Mouse (Mus musculus) gastrocnemius, adult 8-10 months (tissue): ENCODE results near the gene Acsl5. TPM values are rescaled to one million over a fixed set of nuclear protein-coding genes. Genes with fewer than 3 reads are reported as not detected.

Experiments used
- DNase-seq, 2 experiments: peaks; one replicate each; pipeline ENCODE4 v3.0.0; 2022; ENCODE audit warnings: low spot score in 2 of 2
- total RNA-seq, 4 experiments: library from RNA; stranded (reverse); gene quantifications; 2 replicates each; pipeline ENCODE4 v1.2.4; 2022

Acsl5 gene
- total RNA-seq, 4 experiments from 2014 or later: 2.0 to 2.6 (median 2.2) TPM

DNA sequence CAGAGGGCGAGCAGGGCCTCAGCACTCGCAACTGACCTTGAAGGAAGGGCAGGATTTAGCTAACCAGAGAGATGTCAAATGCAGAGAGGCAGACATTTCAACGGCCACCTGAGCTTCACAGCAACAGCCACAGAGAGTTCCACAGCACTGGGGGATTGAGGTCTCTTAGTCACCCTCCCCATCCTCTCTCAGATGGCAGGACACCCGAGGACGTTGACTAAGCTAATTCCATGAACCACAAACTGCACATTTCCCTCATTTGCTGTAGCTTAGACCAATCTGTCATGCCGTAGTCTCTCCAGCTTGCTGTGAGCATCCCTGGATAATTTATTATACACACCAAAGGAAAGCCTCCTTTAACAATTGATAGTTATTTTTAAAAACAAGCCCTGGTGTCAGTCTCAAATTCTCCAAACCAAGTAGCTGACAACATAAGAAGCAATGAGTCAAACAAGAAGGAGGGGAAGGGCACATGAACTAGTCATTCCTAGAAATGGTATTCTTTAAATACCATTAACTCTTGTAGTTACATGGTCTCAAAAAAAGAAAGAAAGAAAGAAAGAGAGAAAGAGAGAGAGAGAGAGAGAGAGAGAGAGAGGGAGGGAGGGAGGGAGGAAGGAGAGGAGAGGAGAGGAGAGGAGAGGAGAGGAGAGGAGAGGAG, 11.8 kb upstream of the Acsl5 start:
- DNase-seq: no peak

DNA sequence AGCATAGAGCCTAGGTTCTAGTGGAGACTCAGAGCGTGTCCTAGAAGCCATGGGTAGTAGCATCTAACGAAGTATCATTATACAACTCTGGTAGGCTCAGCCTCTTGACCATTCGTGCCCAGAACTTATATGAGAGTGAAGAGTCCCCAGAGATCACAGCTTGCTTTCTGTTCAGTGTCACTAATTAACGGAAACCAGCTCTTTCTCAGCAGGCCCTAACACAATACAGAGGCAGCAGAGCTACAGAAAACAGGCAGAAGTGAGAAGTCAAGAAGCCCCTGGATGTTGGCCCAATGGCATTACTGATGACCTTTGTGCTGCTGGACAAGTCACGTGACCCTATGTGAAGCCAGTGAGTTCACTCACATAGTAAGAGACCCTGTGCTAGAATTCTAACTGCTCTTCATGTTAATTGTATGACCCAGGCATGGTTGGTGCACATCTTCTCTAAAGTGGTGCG, 10.5 kb upstream of the Acsl5 start, which contains the start of gene Gucy2g:
Gucy2g (minus strand) TSS at position 51 of the 460 bp plus-strand sequence.
- no peak for DNase-seq

DNA sequence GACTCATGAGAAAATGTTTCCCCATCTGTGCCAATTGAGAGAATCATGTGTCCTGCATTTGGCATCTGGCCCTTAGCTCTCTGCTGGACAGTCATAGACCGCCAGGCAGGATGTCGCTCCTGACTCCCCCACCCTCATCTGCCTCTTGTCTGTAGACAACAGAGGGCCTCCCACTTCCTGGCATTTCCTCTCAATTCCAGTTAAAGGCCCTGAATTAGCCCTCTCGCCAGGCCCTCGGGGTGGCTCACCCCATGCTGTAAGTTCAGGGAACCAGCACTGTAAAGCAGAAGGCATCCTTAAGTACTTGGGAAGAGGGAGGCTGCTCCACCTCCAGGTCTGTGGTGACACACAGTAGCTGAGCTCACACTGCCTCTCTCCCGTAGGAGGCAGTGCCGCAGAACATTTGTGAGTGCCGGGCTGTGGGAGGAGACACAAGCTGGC, 6.9 kb upstream of the Acsl5 start:
- peak in 1 of 2 experiments; percentile 24 for DNase-seq

DNA sequence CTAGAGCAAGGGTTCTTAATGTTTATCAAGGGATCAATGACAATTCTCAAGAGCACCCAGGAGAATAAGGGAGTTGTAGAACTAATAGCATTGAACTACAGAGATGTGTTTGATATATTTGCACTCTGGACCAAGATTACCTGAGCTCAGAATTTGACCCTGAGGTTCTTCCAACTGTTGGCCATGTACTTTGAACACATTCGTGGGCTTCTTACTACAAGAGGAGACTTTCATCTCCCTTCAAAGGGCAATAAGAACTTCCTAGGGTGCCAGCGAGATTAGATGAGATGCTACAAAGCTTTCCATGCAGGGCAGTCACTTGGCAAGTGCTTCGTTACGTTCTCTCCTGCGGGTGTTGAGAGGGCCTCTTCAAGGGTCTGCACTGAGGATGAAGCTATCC, 4.2 kb upstream of the Acsl5 start:
- DNase-seq: no peak

DNA sequence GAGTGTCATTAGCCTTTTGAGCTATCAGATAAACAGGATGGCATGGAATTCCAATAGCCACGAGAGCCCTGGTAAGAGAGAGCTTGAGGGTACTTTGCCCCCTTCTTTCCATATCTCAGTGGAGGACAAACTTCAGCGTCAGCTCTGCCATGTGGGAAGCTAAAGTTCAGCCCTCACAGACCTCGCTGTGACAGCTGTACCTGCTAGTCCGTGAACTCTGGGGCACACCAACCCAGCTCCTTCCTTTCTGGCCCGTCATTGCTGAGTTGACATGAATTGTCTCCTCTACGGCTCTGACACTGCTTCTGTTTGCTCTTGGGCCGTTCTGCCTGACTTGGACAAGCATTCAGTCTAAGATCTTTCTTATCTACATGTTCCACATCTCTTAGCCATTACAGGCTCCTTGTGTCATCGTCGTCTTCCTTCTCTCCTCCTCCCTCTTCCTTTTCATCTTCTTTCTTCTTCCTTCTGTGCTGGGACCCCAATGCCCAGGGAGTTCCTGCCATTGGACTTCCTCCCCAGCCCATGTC, 3.7 kb upstream of the Acsl5 start:
- no peak for DNase-seq

DNA sequence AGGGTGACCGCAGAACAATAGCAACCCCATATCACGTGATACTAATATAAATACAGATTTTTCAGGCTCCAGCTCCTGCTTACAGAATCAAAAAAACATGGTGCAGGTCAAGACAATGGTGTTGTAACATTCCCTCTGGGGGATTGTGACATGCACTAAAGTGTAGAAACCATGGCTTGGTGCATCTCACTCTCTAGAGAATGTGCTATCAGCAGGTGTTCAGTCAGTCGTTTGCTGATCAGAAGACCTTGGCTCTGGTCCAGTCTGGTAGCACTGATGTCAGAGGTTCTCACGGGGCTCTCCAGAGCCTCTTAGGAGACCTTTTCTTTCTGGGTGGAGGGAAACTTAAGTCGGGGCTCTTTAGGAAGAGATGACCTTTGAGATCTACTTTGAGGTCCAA, 1.3 kb upstream of the Acsl5 start:
- no peak for DNase-seq

DNA sequence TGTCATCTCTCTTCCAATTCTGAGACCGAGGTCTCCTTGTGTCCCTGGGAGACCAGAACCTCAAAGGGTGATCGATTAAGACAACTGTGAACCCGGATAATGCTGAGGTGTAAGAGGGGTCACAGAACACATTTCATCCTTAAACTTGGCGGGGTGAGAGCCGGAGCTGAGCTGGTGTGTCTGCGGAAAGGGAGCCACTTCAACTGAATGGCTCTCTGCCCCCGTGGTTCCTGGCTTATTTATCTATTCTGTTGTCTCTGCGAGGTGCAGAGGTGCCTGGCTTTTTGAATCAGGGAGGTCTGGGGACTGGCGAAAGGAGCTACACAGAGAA, 1.5 kb downstream of the Acsl5 start:
- DNase-seq: no peak

DNA sequence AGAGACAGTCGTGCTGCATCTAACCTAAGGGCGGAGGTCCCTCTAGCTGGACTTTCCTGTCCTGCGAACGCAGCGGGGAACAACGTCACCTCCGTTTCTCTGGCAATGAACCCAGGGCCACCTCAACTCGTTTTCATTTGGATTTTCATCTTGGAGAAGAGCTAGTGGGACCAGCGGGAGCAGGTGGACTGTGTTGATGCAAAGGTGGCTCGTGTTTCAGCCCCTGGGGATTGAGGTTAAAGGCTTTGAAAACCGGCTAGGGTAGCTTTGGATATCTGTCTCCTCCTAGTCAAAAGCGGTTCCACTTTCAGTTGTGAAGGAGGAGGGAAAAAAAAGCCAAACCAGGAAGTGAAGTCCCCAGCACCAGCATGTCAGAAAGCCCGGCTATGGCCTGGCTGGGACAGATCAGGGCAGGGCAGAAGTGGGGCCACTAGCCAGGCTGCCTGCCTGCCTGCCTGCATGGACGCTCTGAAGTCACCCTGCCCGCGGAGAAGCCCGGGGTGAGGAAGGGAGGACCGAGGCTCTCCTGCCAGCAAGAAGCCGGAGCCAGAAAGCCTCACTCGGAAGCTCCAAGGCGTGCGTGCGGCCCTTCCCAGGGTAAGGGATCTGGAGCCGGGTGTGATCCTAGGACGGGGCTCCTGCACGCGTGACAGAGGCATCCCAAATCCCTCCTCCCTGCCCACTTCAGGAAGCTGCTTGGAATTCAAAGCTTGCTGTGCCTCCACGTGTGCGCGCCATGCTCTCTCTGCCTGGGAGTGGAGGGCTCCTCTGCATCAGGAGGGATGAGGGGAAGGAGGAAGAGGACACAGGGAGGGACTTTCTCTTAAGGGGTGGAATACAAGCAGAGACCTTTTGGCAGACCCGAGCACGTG, 2.1 kb downstream of the Acsl5 start:
- DNase-seq: peak; percentile 9 to 20

DNA sequence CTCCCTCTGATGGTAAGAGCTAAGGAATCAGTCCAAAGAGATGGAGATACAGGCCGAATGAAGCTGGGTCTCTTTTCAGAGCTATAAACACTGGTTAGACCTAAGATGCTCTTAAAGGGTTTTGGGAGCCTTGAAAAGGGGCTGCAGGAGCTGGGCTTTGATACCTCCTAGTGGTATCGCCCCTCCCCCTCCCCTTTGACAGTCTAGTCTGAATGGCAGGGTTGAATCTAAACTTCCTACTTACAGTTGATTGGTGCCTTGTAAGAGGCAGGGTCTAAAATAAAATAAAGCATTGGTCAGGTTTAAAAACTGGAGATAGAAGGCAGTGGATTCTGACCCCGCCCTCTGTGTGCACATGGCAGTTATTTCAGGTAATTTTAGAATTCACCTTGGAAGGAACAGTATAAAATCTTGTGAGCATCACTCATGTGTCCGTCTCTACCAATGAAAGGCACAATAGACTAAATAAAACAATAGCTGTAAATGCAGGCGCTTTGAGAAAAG, 2.8 kb downstream of the Acsl5 start:
- DNase-seq: no peak

DNA sequence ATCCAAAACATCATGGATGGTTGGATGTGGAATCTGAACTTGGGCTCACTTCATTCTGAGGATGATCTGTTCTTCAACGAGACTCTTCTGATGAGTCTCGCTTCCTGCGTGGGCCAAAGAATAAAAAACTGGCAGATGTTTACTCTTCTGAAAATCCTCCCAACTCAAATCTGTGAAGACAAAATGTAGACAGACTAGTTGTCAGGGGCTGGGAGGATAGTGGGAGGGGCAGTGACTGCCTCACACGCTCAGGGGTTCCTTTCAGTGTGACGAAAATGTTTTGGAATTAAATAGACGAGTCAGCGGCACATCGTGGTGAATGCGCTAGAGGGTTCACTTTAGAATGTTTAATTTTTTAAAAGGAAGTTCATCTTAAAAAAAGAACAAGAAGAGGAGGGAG, 4.4 kb downstream of the Acsl5 start:
- DNase-seq: no peak

DNA sequence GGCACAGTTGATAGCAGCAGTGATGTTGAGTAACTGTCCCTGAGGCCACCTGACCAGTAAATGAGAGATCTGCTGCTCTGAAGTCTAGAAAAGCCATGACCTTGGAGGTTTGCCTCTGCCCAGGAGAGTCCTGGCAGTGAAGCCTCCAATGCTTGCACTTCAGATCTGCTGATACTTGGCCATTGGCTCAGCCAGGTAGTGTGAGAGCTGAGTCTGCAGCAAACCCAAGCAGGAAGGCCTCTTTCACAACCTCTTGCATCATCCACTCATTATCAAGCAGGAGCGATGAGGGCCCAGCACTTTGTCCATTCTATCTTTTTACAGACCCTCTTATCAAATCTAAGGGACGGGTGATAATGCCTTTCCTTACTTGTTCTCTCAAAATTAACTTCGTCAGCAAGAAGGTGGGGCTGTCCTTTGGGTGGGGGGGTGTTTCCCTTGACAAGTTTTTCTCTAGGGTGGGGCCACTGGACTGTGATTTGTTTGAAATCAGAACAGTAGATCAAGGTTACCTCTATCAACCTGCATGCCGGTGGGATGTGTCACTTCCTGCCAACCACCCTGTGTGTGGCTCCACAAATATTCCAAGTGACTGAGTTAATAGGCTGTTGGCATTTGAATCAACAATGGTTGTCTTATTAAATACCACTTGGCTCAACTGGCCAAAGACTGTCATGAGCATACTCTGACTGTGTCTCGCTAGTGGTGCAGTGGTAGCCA, 6.1 kb downstream of the Acsl5 start:
- no peak for DNase-seq

DNA sequence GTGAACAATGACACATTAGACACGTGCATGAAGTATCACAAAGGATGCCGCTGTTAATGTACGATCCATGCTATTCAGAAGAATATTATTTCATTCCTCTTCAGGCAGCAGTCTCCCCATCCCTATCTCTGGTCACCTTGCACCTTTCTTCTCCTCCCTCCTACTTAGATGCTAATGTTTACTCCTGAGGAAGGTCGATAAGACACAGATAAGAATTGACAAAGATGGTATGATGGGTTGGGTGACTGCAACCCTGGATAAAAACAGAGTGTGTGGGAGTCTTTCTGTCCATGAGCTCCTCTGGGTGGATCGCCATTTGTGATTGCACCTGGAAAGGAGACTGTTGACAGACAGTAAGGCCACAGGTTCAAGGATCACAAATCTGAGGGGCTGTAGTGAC, 6.8 kb downstream of the Acsl5 start:
- DNase-seq: no peak

DNA sequence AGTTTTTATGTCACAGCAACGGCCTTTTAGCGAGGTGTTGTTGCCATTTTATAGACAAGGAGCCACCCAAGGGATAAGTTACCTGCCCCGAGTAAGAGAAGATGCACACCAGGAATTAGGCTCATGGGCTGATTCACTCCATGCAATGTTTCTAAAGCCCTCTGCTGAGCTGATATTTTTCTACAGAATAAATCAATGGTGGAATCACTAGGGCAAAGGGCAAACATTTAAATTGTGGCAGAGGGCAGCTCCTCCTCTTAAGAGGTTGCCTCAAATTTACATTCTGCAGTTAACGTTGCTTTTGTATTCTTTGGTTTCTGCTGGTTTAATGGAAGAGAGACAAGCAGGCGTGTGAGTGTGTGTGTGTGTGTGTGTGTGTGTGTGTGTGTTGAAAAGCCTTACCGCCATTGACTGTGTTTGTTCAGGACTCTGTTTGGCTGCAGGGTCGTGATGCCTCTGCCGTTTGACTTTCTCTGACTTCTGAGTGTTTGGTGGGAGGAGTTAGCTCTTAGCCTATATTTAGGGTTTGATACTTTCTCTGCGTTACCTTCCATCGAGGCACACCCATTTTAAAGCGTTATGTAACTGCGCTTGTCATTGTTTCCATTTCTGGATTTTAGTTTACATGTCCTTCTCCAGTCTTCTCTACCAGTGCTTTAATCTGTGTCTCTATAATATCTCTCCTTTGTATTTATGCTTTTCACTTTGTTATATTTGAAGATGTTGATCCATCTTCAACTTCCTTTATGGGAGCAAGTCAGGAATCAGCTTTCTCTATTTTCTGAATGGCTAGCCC, 8.8 kb downstream of the Acsl5 start:
- DNase-seq: no peak

DNA sequence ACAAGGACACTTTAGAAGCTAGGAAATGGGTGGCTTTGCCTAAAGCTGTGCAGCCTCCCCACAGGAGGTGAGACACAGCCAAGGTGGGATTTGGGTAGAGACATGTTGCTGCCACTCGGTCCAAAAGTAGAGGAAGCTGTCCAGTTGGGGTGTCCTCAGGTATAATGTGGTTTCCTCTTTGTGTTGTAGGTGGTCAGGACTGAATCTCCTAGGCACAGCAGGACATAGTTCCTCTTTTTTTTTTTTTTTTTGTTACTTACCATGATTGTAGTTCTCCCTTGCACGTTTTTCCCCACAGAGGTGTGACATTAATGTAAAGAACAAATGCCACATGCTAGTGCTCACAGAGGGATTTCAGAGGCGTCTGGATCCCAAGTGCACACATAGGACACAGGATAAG, 13.5 kb downstream of the Acsl5 start:
- DNase-seq: no peak

DNA sequence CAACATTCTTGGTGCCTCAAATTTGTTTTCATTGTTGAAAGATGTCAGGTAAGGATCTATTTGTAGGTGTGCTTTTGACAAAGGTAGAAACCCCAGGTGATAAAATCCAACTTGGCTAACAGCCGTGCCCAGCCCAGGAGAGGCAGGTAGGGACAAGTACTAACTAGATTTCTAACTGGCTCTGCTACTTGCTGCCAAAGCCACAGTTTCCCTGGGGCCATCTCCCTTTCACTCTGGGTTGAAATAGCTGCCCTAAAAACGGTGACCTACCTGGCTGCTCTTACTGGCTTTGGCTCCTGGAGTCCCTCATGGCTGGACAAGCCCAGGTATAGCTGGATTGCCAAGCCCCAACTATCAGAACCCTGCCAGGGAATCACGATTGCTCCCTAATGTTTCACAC, 15.0 kb downstream of the Acsl5 start:
- no peak for DNase-seq

DNA sequence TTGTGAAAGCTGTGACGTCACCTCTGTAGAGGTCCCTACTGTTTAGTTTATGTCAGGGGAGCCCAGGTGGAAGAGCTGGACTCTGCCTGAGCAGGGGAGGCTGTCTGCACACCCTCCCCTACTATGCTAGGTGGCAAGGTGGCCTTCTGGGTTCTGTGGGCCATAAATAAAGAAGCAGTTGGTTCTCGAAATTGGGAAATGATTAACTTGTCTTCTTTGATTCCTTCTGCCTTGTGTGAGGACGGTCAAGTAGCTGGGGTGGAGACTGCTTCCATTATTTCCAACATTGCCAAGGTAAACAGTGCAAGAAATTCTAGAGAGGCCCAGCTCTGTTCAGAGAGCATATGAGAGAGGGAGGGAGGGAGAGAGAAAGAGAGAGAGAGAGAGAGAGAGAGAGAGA, 16.4 kb downstream of the Acsl5 start:
- DNase-seq: no peak

DNA sequence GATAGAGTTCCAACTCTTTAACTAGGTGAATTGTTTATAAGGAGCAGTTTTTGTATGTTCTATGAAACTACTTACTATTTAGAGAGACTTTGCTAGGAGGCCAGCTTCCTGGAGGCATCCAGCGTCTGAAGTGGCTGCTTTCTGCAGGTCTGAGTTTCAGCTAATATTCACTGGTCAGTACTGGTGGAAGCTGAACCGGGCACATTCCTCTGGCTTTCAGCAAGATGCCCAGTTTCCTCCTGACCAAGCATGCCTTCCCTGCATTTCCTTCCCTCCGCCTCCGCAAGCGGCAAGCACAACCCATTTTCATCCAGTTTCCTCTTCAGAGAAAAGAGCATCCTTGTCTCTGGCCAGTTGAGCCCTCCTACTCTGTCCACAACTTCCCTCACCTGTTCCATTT, 17.3 kb downstream of the Acsl5 start:
- DNase-seq: no peak

DNA sequence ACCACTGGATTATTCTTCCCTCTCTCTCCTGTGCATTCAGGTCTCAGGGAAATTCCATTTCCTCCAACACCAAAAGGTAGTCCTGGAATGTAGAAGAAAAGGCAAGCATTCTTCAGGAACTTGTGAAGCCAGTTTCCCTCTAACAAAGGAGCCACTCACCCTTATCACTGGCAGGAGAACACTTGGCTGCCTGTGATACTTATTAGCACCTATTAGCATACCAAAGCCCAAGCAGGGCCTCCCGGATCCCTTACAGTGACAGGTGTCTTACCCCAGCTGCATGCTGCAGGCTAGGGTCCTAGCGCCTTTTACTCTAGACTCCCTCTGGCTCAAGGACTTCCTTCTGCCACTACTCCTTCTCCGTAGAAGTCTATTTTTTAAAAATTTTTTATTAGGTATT, 19.7 kb downstream of the Acsl5 start:
- DNase-seq: no peak

DNA sequence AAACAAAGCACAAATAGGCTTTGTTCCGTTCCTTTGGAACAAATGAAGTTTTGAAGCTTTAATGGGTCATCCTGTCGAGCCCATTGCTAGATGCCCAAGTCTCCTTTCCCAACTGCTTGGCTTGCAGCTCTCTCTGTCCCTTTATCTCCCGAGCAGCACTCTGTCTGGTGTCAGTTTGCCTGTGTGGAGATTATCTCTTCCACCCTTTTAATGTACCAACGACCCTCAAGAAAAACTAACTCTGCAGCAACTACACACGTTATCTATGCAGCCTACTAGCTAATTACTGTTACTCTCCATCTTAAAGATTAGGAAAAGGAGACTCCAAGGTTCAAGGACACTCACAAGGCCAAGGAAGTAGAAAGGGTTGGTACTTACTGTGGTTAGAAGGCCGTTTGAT, 21.6 kb downstream of the Acsl5 start:
- no peak for DNase-seq

DNA sequence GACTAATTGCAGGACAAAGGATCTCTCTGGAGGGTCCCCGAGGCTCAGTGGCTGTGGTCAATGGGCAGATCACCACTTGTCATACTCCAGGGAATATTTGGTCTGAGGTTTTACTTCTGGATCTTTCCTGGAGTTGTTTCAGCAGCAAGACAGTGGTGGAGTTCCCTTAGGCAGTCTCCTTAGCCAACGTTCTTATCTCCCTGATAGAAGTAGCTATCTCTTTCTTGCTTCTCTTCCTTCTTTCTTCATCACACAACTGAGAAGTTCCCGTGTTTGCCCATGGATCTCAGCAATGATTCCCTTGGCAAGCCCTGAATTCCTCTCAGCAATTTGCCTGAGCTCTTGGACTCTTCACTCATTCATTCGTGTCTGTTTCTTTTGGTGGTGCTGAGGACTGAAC, 24.4 kb downstream of the Acsl5 start:
- DNase-seq: no peak

DNA sequence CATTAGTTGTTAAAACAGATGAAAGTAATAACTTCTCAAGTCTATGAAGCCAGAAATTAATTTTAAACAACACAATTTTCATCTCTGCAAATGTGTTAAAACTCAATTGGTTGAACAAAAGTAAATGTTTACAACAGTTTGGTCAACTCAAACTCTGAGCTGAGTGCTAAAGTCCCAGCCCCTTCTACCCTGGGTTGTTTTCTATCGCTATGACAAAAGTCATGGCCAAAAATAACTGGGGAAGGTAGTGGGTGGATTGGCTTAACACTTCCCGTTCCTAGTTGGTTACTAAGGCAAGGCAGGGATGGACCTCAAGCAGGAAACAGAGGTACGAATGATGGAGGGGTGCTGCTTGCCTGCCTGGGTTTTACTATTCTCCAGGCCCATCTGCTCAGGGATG, 25.0 kb downstream of the Acsl5 start:
- DNase-seq: no peak
